Mouse (Mus musculus): ENCODE data around the gene Fam133b. TPM values are rescaled to one million over a fixed set of nuclear protein-coding genes. Genes with fewer than 3 reads are reported as not detected.
A peak's percentile ranks its signal among the peaks of the same experiment; 100 is the strongest.

The Fam133b gene
- total RNA-seq (2021), result 10 to 100 TPM; 43.5 to 46.2 TPM
- long read RNA-seq, experiment 1, transcript Fam133b-201 (11 exons, 1,491 nt), result major isoform, 37 of 43 reads
- long read RNA-seq, experiment 1, partial matches to known transcripts, result 0 of 43 reads
- long read RNA-seq, experiment 1, other reads (novel, unspliced or antisense), result 4 of 43 reads
- long read RNA-seq, experiment 2, transcript Fam133b-201 (11 exons, 1,491 nt), result major isoform, 43 of 56 reads
- long read RNA-seq, experiment 2, partial matches to known transcripts, result 5 of 56 reads
- long read RNA-seq, experiment 2, other reads (novel, unspliced or antisense), result 2 of 56 reads

GRCm38 (mm10) chr5:3543629-3544479 is at the start of gene Fam133b:
Gene Fam133b, plus strand, starts transcription at chr5:3543833.
- peak; percentile 97 to 98 for DNase-seq (ENCODE audit: low spot score in 2 of 2)

- no peak for DNase-seq (ENCODE audit: low spot score in 2 of 2)
These were observed 49.7 kb upstream of the Fam133b start for GRCm38 (mm10) chr5:3493968-3494367.

GRCm38 (mm10) chr5:3494452-3495187 is 49.0 kb upstream of the Fam133b start:
- no peak for DNase-seq (ENCODE audit: low spot score in 2 of 2)

GRCm38 (mm10) chr5:3497505-3497925 is 46.1 kb upstream of the Fam133b start:
- no peak for DNase-seq (ENCODE audit: low spot score in 2 of 2)

GRCm38 (mm10) chr5:3500298-3500697 is 43.3 kb upstream of the Fam133b start:
- DNase-seq (ENCODE audit: low spot score in 2 of 2), result no peak

GRCm38 (mm10) chr5:3500957-3501563 is 42.6 kb upstream of the Fam133b start:
- no peak for DNase-seq (ENCODE audit: low spot score in 2 of 2)

GRCm38 (mm10) chr5:3501564-3502001 is 42.0 kb upstream of the Fam133b start:
- DNase-seq (ENCODE audit: low spot score in 2 of 2), result no peak

- peak in 1 of 2 experiments; percentile 42 for DNase-seq (ENCODE audit: low spot score in 2 of 2)
These were observed 40.9 kb upstream of the Fam133b start for GRCm38 (mm10) chr5:3502610-3503350.

- DNase-seq (ENCODE audit: low spot score in 2 of 2), result no peak
These were observed 40.3 kb upstream of the Fam133b start for GRCm38 (mm10) chr5:3503373-3503772.

- no peak for DNase-seq (ENCODE audit: low spot score in 2 of 2)
These were observed 39.8 kb upstream of the Fam133b start for GRCm38 (mm10) chr5:3503836-3504323.

GRCm38 (mm10) chr5:3504453-3504852 is 39.2 kb upstream of the Fam133b start:
- no peak for DNase-seq (ENCODE audit: low spot score in 2 of 2)

GRCm38 (mm10) chr5:3505553-3505952 is 38.1 kb upstream of the Fam133b start:
- no peak for DNase-seq (ENCODE audit: low spot score in 2 of 2)

GRCm38 (mm10) chr5:3508480-3509381 is 34.9 kb upstream of the Fam133b start:
- no peak for DNase-seq (ENCODE audit: low spot score in 2 of 2)

GRCm38 (mm10) chr5:3509503-3509902 is 34.1 kb upstream of the Fam133b start:
- DNase-seq (ENCODE audit: low spot score in 2 of 2), result no peak

- DNase-seq (ENCODE audit: low spot score in 2 of 2), result no peak
These were observed 32.4 kb upstream of the Fam133b start for GRCm38 (mm10) chr5:3511097-3511795.

- DNase-seq (ENCODE audit: low spot score in 2 of 2), result no peak
These were observed 31.0 kb upstream of the Fam133b start for GRCm38 (mm10) chr5:3512584-3512983.

- DNase-seq (ENCODE audit: low spot score in 2 of 2), result no peak
These were observed 28.7 kb upstream of the Fam133b start for GRCm38 (mm10) chr5:3514901-3515311.

GRCm38 (mm10) chr5:3515477-3515876 is 28.2 kb upstream of the Fam133b start:
- DNase-seq (ENCODE audit: low spot score in 2 of 2), result no peak

Data from layer of hippocampus, postnatal 14 days (tissue).